Mouse (Mus musculus): ENCODE data around the gene Natd1. TPM values are rescaled to one million over a fixed set of nuclear protein-coding genes. Genes with fewer than 3 reads are reported as not detected.

Gene Natd1
- polyA plus RNA-seq, 1 experiment from 2014 or later: 18.8 TPM

GRCm38 (mm10) chr11:60935326-60935974 lies 20.9 kb upstream of the Natd1 start:
- H3K4me3 ChIP-seq (ENCODE audit: low read depth, low read length): no peak overlapping the region
- 76% methylated on average over 7 of the region's 7 CpGs for WGBS
- peak; percentile 34 for DNase-seq (ENCODE audit: low spot score)
- 0 out of 2 replicates have a peak, but pooled peaks cover 4% of the 10 kb centered on the region for H3K36me3 ChIP-seq (ENCODE audit: control insufficient read depth, insufficient read depth, low read length)
- H3K4me1 ChIP-seq (ENCODE audit: control insufficient read depth, insufficient read depth, low read length): peaks cover 24% of the 10 kb centered on the region
- no peak overlapping the region for H3K27ac ChIP-seq (replicated peaks; ENCODE audit: low read depth, low read length)
- H3K27me3 ChIP-seq (replicated peaks; ENCODE audit: control insufficient read depth, insufficient read depth, low read length): no peaks in the 10 kb centered on the region
- H3K9ac ChIP-seq (ENCODE audit: low read depth, low read length): no peak overlapping the region
- H3K4me2 ChIP-seq (ENCODE audit: low read depth, low read length): no peak overlapping the region
- H3K9me3 ChIP-seq (ENCODE audit: control insufficient read depth, low read length): no peaks in the 10 kb centered on the region
- no peak for ATAC-seq (ENCODE audit: low read depth)

- no peaks in the 10 kb centered on the region for H3K27me3 ChIP-seq (replicated peaks; ENCODE audit: control insufficient read depth, insufficient read depth, low read length)
- no peak overlapping the region for H3K27ac ChIP-seq (replicated peaks; ENCODE audit: low read depth, low read length)
- H3K4me2 ChIP-seq (ENCODE audit: low read depth, low read length): no peak overlapping the region
- 90% methylated on average over 2 of the region's 2 CpGs for WGBS
- no peak for DNase-seq (ENCODE audit: low spot score)
- no peaks in the 10 kb centered on the region for H3K9me3 ChIP-seq (ENCODE audit: control insufficient read depth, low read length)
- H3K4me1 ChIP-seq (ENCODE audit: control insufficient read depth, insufficient read depth, low read length): peaks cover 24% of the 10 kb centered on the region
- no peak overlapping the region for H3K4me3 ChIP-seq (ENCODE audit: low read depth, low read length)
- H3K36me3 ChIP-seq (ENCODE audit: control insufficient read depth, insufficient read depth, low read length): 0 out of 2 replicates have a peak, but pooled peaks cover 4% of the 10 kb centered on the region
- H3K9ac ChIP-seq (ENCODE audit: low read depth, low read length): no peak overlapping the region
- no peak for ATAC-seq (ENCODE audit: low read depth)
These were observed 20.2 kb upstream of the Natd1 start for GRCm38 (mm10) chr11:60934795-60935194.

GRCm38 (mm10) chr11:60933178-60933930 lies 18.8 kb upstream of the Natd1 start:
- H3K4me1 ChIP-seq (ENCODE audit: control insufficient read depth, insufficient read depth, low read length): peaks cover 24% of the 10 kb centered on the region
- 69% methylated on average over 10 of the region's 10 CpGs for WGBS
- H3K9me3 ChIP-seq (ENCODE audit: control insufficient read depth, low read length): no peaks in the 10 kb centered on the region
- ATAC-seq (ENCODE audit: low read depth) (no peak), DNase-seq (ENCODE audit: low spot score) (peak; percentile 53)
- no peaks in the 10 kb centered on the region for H3K27me3 ChIP-seq (replicated peaks; ENCODE audit: control insufficient read depth, insufficient read depth, low read length)
- H3K27ac ChIP-seq (replicated peaks; ENCODE audit: low read depth, low read length): no peak overlapping the region
- 0 out of 2 replicates have a peak, but pooled peaks cover 4% of the 10 kb centered on the region for H3K36me3 ChIP-seq (ENCODE audit: control insufficient read depth, insufficient read depth, low read length)
- H3K4me2 ChIP-seq (ENCODE audit: low read depth, low read length): peak overlapping the region; percentile 72
- peak overlapping the region; percentile 82 for H3K9ac ChIP-seq (ENCODE audit: low read depth, low read length)
- peak overlapping the region; percentile 77 for H3K4me3 ChIP-seq (ENCODE audit: low read depth, low read length)

GRCm38 (mm10) chr11:60932503-60933020 lies 18.0 kb upstream of the Natd1 start:
- DNase-seq (ENCODE audit: low spot score) (no peak), ATAC-seq (ENCODE audit: low read depth) (no peak)
- H3K9ac ChIP-seq (ENCODE audit: low read depth, low read length): peak overlapping the region; percentile 82
- 0 out of 2 replicates have a peak, but pooled peaks cover 4% of the 10 kb centered on the region for H3K36me3 ChIP-seq (ENCODE audit: control insufficient read depth, insufficient read depth, low read length)
- peak overlapping the region; percentile 77 for H3K4me3 ChIP-seq (ENCODE audit: low read depth, low read length)
- no peaks in the 10 kb centered on the region for H3K27me3 ChIP-seq (replicated peaks; ENCODE audit: control insufficient read depth, insufficient read depth, low read length)
- H3K4me1 ChIP-seq (ENCODE audit: control insufficient read depth, insufficient read depth, low read length): peaks cover 24% of the 10 kb centered on the region
- peak overlapping the region; percentile 72 for H3K4me2 ChIP-seq (ENCODE audit: low read depth, low read length)
- 0 out of 2 replicates have a peak overlapping the region, but pooled peaks have one; percentile 61 for H3K27ac ChIP-seq (replicated peaks; ENCODE audit: low read depth, low read length)
- no peaks in the 10 kb centered on the region for H3K9me3 ChIP-seq (ENCODE audit: control insufficient read depth, low read length)
- 4% methylated on average over 7 of the region's 7 CpGs for WGBS

- peaks cover 26% of the 10 kb centered on the region for H3K4me1 ChIP-seq (ENCODE audit: control insufficient read depth, insufficient read depth, low read length)
- WGBS: under 1% methylated on average over 29 of the region's 59 CpGs
These were observed 17.4 kb upstream of the Natd1 start, which contains the start of gene Map2k3 for GRCm38 (mm10) chr11:60931869-60932481. Gene Map2k3 (plus strand): TSS chr11:60932033.

GRCm38 (mm10) chr11:60931282-60931868 lies 16.8 kb upstream of the Natd1 start:
- Histone ChIP-seq H3K4me3 (ENCODE audit: low read depth, low read length) (peak overlapping the region; percentile 77), H3K9ac (ENCODE audit: low read depth, low read length) (peak overlapping the region; percentile 82), H3K36me3 (ENCODE audit: control insufficient read depth, insufficient read depth, low read length) (0 out of 2 replicates have a peak, but pooled peaks cover 4% of the 10 kb centered on the region), H3K4me2 (ENCODE audit: low read depth, low read length) (peak overlapping the region; percentile 72), H3K4me1 (ENCODE audit: control insufficient read depth, insufficient read depth, low read length) (peaks cover 28% of the 10 kb centered on the region), H3K27ac (replicated peaks; ENCODE audit: low read depth, low read length) (no peak overlapping the region), H3K27me3 (replicated peaks; ENCODE audit: control insufficient read depth, insufficient read depth, low read length) (no peaks in the 10 kb centered on the region), H3K9me3 (ENCODE audit: control insufficient read depth, low read length) (no peaks in the 10 kb centered on the region)
- DNase-seq (ENCODE audit: low spot score) (no peak), ATAC-seq (ENCODE audit: low read depth) (no peak; the same call in 1 of the 2 replicates)
- 3% methylated on average over 30 of the region's 30 CpGs for WGBS

More at GRCm38 (mm10) chr11:60931869-60932481, 17.4 kb upstream of the Natd1 start, which contains the start of gene Map2k3:
- ATAC-seq (ENCODE audit: low read depth) (peak; percentile 96), DNase-seq (ENCODE audit: low spot score) (peak; percentile 98)
- 0 out of 2 replicates have a peak, but pooled peaks cover 4% of the 10 kb centered on the region for H3K36me3 ChIP-seq (ENCODE audit: control insufficient read depth, insufficient read depth, low read length)
- H3K9ac ChIP-seq (ENCODE audit: low read depth, low read length): peak within 1 kb of the TSS; percentile 82
- peak within 1 kb of the TSS; percentile 72 for H3K4me2 ChIP-seq (ENCODE audit: low read depth, low read length)
- no peaks in the 10 kb centered on the region for H3K27me3 ChIP-seq (replicated peaks; ENCODE audit: control insufficient read depth, insufficient read depth, low read length)
- H3K27ac ChIP-seq (replicated peaks; ENCODE audit: low read depth, low read length): peak within 1 kb of the TSS; percentile 61; the same call in 1 of the 2 replicates
- peak within 1 kb of the TSS; percentile 77 for H3K4me3 ChIP-seq (ENCODE audit: low read depth, low read length)
- H3K9me3 ChIP-seq (ENCODE audit: control insufficient read depth, low read length): no peaks in the 10 kb centered on the region

GRCm38 (mm10) chr11:60930724-60931281 lies 16.3 kb upstream of the Natd1 start:
- Histone ChIP-seq H3K4me1 (ENCODE audit: control insufficient read depth, insufficient read depth, low read length) (peaks cover 28% of the 10 kb centered on the region), H3K27me3 (replicated peaks; ENCODE audit: control insufficient read depth, insufficient read depth, low read length) (no peaks in the 10 kb centered on the region), H3K27ac (replicated peaks; ENCODE audit: low read depth, low read length) (no peak overlapping the region), H3K4me3 (ENCODE audit: low read depth, low read length) (peak overlapping the region; percentile 77), H3K9ac (ENCODE audit: low read depth, low read length) (peak overlapping the region; percentile 82), H3K4me2 (ENCODE audit: low read depth, low read length) (peak overlapping the region; percentile 72), H3K36me3 (ENCODE audit: control insufficient read depth, insufficient read depth, low read length) (0 out of 2 replicates have a peak, but pooled peaks cover 4% of the 10 kb centered on the region), H3K9me3 (ENCODE audit: control insufficient read depth, low read length) (no peaks in the 10 kb centered on the region)
- DNase-seq (ENCODE audit: low spot score): no peak
- ATAC-seq (ENCODE audit: low read depth): no peak
- WGBS: 32% methylated on average over 7 of the region's 7 CpGs

Data from embryonic facial prominence, embryonic 14.5 days (tissue).